Mouse (Mus musculus) embryonic facial prominence, embryonic 12.5 days (tissue): ENCODE measurements around the gene Gdf9. TPM values are rescaled to one million over a fixed set of nuclear protein-coding genes. Genes with fewer than 3 reads are reported as not detected.

Experiments
- ATAC-seq: fragments of 200-750 bp; cut with Nextera tagmentation; 2 replicates; pipeline ENCODE4 v1.8.0; 2017; ENCODE audit not compliant: insufficient number of reproducible peaks, insufficient read depth, low FRiP score, low TSS enrichment
- H3K27ac ChIP-seq: fragments of 300-500 bp; sonication (generic); 2 replicates; pipeline ENCODE4 v1.5.1; 2016; ENCODE audit warnings: mild to moderate bottlenecking
- H3K27me3 ChIP-seq: fragments of 300-500 bp; sonication (generic); 2 replicates; pipeline ENCODE4 v1.6.1; 2016; ENCODE audit warnings: mild to moderate bottlenecking, moderate library complexity
- H3K36me3 ChIP-seq: fragments of 300-500 bp; sonication (generic); 2 replicates; pipeline ENCODE4 v1.6.1; 2016; ENCODE audit warnings: mild to moderate bottlenecking
- H3K4me1 ChIP-seq: fragments of 300-500 bp; sonication (generic); 2 replicates; pipeline ENCODE4 v1.6.1; 2016
- H3K4me2 ChIP-seq: fragments of 300-500 bp; sonication (generic); replicated peaks from 2 replicates; pipeline ENCODE4 v1.6.1; 2016; ENCODE audit warnings: mild to moderate bottlenecking, moderate library complexity
- H3K4me3 ChIP-seq: fragments of 300-500 bp; sonication (generic); 2 replicates; pipeline ENCODE4 v1.5.1; 2016; ENCODE audit warnings: mild to moderate bottlenecking
- H3K9ac ChIP-seq: fragments of 300-500 bp; sonication (generic); 2 replicates; pipeline ENCODE4 v1.6.1; 2016; ENCODE audit warnings: mild to moderate bottlenecking, moderate library complexity
- H3K9me3 ChIP-seq: fragments of 300-500 bp; sonication (generic); 2 replicates; pipeline ENCODE4 v1.6.1; 2016; ENCODE audit warnings: mild to moderate bottlenecking, moderate library complexity
- WGBS: fragments of 180-500 bp; shearing (Covaris S2); methylation state at CpG from one replicate; pipeline ENCODE4 v1.1.7; 2016; 5-methylcytosine and 5-hydroxymethylcytosine counted together
- polyA plus RNA-seq: library from polyadenylated mRNA; unstranded; fragments of >200 nt; fragmentation: Nextera tagmentation; extraction: Ambion mirVana; gene quantifications from 2 replicates; pipeline ENCODE4 v1.2.1, GENCODE M21; 2016

Gene Gdf9
- polyA plus RNA-seq, 1 experiment from 2014 or later, result 1.8 TPM

DNA sequence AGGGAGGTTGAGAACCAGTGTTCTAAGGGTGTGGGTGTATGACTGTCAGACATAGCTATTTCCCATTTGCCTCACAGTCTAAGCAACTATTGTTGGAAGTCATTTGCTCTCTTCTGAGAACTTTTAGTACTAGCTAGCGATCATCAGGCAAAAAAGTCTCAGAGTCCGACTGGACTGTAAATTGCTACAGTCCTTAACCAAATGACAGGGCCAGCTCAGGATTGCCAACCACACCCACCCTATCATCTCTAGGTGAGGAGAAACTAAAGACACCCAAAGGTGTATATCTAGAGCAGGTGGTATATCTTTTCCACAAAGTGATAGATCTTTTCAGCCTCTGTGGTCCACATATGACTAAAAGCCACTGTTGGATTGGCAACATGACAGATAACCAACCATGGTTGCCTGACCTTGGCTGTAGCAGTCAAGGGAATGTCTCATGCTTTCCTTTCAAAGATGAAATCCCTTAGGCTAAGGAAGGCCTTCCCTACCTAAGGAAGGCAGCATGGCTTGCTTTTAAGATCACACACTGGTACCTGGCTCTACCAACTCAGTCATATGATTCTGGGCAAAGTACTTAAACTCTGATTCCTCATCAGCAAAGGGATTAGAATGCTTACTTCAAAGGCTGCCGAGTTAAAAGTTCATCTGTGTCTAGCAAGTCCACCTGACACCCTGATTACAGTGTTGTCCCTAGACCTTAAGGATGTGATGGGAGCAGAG is 2.7 kb upstream of the Gdf9 start:
- Histone ChIP-seq H3K4me1 (peaks cover 7% of the 10 kb centered on the region), H3K4me3 (no peak overlapping the region), H3K9me3 (no peaks in the 10 kb centered on the region), H3K27me3 (no peaks in the 10 kb centered on the region), H3K4me2 (no peak overlapping the region), H3K27ac (no peak overlapping the region), H3K9ac (no peak overlapping the region), H3K36me3 (peaks cover 8% of the 10 kb centered on the region)
- ATAC-seq, result no peak
- WGBS, result 89% methylated on average over 3 of the region's 3 CpGs

DNA sequence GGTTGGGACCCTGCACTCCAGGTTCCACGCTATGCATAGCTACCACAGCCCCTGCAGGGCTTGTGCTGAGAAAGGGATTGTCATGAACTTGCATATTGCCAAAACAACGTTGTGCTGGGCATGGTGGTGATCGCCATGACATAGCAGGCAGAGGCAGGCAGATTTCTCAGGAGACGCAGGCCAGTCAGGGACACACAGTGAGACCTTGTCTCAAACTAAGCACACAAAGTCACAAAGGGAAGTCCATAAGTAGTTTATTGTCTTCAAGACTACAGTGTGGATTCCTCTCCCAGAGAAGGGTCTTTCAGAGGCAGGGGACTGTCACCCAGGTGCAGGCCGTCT is 2.1 kb upstream of the Gdf9 start:
- Histone ChIP-seq H3K9ac (no peak overlapping the region), H3K4me3 (no peak overlapping the region), H3K27me3 (no peaks in the 10 kb centered on the region), H3K27ac (no peak overlapping the region), H3K4me1 (peaks cover 7% of the 10 kb centered on the region), H3K36me3 (peaks cover 8% of the 10 kb centered on the region), H3K4me2 (no peak overlapping the region), H3K9me3 (no peaks in the 10 kb centered on the region)
- 98% methylated on average over 5 of the region's 5 CpGs for WGBS
- no peak for ATAC-seq

DNA sequence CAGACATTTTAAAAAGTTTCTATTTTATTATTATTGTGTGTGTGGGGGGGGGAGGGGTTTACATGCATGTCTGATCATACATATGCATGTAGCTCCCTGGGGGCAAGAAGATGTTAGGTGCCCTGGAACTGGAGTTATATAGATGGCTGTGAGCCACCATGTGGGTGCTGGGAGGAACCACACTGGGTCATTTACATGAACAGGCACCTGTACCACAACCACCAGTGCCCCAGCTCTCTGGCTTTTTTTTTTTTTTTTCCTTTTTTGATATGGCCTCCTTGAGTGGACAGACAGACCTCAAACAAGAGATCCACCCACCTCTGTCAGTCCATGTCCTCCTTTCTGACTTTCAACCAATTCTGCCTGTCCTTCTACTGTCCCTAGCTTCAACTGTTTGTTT is 1.6 kb upstream of the Gdf9 start:
- Histone ChIP-seq H3K9me3 (no peaks in the 10 kb centered on the region), H3K4me2 (peak overlapping the region; percentile 83), H3K27ac (no peak overlapping the region), H3K4me1 (peaks cover 7% of the 10 kb centered on the region), H3K27me3 (no peaks in the 10 kb centered on the region), H3K4me3 (0 out of 2 replicates have a peak overlapping the region, but pooled peaks have one; percentile 83), H3K9ac (no peak overlapping the region), H3K36me3 (peaks cover 8% of the 10 kb centered on the region)
- no peak for ATAC-seq

DNA sequence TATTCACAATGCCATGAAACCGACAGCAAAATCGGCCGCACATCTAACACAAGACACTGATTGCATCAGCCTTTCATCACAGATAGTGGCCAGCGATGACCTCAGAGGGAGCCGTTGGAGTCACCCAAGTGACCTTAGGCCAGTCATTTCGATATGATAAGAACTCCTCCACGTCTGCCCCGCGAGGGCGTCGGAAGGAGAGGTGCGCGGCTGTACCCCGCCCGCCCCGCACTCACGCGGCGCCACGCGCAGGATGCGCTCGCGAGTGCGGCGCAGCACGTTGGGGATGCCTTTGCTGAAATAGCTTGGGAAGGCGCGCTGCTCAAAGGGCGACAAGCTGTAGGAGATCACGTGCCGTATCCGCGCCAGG is 538 bp upstream of the Gdf9 start:
- no peaks in the 10 kb centered on the region for H3K9me3 ChIP-seq
- H3K9ac ChIP-seq, result peak overlapping the region; percentile 92
- H3K4me2 ChIP-seq, result peak overlapping the region; percentile 83
- WGBS, result under 1% methylated on average over 34 of the region's 34 CpGs
- ATAC-seq, result no peak
- H3K4me3 ChIP-seq, result peak overlapping the region; percentile 83
- H3K36me3 ChIP-seq, result peaks cover 8% of the 10 kb centered on the region
- peaks cover 7% of the 10 kb centered on the region for H3K4me1 ChIP-seq
- peak overlapping the region; percentile 67 for H3K27ac ChIP-seq
- H3K27me3 ChIP-seq, result no peaks in the 10 kb centered on the region

DNA sequence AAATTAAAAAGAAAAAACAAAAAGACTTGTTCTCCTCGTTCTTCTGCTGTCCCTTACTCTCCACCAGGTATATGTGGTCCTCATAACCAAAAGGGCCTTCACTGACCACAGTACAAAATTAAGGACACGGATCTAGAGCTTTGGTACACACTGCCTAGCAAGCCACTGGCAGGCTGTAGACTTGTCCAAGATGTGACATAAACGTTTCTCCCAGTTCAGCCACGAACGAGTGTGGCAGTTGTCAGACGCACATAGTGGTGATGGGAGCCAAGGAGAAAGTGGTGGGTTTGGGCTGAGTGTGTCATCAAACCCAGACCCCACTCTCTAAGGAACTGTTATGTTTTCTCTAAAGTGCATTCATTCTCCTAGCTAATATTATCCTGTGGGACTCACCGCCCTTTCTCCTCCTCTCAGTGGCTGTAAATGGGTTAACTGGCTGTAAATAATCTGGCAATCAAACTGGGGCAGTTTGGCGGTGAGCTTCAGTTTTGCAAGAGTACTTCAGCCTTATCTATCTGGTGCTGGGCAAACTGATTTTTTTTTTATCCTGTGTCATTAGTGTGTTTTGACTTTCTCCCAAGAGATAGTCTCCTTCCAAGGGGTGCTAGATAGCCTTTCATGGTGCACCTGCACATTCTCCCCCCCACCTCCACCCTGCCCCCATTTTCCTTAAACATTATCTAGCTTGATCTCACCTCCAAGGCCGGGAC is 679 bp downstream of the Gdf9 start:
- Histone ChIP-seq H3K27ac (peak overlapping the region; percentile 14; the same call in 1 of the 2 replicates), H3K9me3 (no peaks in the 10 kb centered on the region), H3K4me3 (peak overlapping the region; percentile 83), H3K36me3 (peaks cover 8% of the 10 kb centered on the region), H3K27me3 (no peaks in the 10 kb centered on the region), H3K4me1 (peaks cover 7% of the 10 kb centered on the region), H3K4me2 (peak overlapping the region; percentile 83), H3K9ac (no peak overlapping the region)
- 19% methylated on average over 9 of the region's 9 CpGs for WGBS
- ATAC-seq, result no peak; the same call in none of the 2 replicates

DNA sequence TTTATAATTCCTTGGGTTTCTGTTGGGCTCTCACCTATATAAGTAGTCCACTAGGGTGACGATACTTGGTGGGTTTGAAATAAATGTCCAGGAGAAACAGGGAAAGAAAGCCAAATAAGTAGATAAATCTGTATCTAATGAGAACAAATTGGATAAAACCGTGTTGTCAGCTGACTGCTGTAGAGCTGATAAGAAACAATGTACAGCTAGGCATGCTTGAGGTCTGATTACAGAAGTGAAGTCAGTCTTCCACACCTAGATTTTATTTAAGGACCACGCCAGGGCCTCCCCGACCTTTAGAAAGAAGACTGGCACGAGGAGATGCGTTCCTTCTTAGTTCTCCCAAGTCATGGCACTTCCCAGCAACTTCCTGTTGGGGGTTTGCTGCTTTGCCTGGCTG is 2.2 kb downstream of the Gdf9 start:
- H3K9me3 ChIP-seq, result no peaks in the 10 kb centered on the region
- no peak overlapping the region for H3K27ac ChIP-seq
- peaks cover 8% of the 10 kb centered on the region for H3K36me3 ChIP-seq
- H3K27me3 ChIP-seq, result no peaks in the 10 kb centered on the region
- H3K4me1 ChIP-seq, result peaks cover 7% of the 10 kb centered on the region
- 69% methylated on average over 6 of the region's 6 CpGs for WGBS
- H3K4me3 ChIP-seq, result no peak overlapping the region
- no peak overlapping the region for H3K4me2 ChIP-seq
- no peak for ATAC-seq
- H3K9ac ChIP-seq, result no peak overlapping the region

DNA sequence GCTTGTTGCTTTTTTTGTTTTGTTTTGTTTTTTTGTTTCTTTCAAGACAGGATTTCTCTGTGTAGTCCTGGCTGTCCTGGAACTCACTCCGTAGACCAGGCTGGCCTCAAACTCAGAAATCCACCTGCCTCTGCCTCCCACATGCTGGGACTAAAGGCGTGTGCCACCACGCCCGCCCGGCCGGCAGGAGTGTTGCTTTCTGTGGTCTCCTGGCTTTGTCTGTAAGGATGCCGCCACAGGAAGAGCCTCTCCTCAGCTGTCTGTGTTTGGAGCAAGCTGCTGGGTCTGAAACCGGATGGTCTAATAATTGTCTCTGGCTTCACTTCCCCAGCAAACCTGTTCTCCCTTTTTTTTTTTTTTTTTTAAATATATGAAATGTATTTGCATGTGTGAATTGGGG is 4.7 kb downstream of the Gdf9 start:
- no peaks in the 10 kb centered on the region for H3K4me1 ChIP-seq
- H3K4me2 ChIP-seq, result no peak overlapping the region
- H3K9me3 ChIP-seq, result no peaks in the 10 kb centered on the region
- H3K36me3 ChIP-seq, result no peaks in the 10 kb centered on the region
- ATAC-seq, result no peak
- no peak overlapping the region for H3K27ac ChIP-seq
- no peak overlapping the region for H3K4me3 ChIP-seq
- H3K9ac ChIP-seq, result no peak overlapping the region
- 83% methylated on average over 8 of the region's 8 CpGs for WGBS
- no peaks in the 10 kb centered on the region for H3K27me3 ChIP-seq

DNA sequence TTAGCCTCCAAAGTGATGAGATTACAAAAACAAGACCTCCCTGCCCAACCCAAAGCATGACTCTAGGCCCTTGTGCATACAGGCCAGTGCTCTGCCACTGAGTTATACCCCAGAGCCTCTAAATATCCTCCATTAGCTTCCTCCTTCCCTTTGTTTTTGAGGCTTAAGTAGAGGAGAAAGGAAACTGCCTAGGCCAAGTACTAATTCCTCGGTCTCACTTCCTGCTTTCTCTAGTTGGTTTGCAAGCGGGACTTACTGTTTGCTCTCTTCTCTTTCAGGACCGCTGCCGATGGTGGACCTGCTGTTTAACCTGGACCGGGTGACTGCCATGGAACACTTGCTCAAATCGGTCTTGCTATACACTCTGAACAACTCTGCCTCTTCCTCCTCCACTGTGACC is 5.5 kb downstream of the Gdf9 start:
- Histone ChIP-seq H3K27me3 (no peaks in the 10 kb centered on the region), H3K9ac (no peak overlapping the region), H3K4me1 (no peaks in the 10 kb centered on the region), H3K4me2 (no peak overlapping the region), H3K9me3 (no peaks in the 10 kb centered on the region), H3K4me3 (no peak overlapping the region), H3K27ac (no peak overlapping the region), H3K36me3 (no peaks in the 10 kb centered on the region)
- no peak for ATAC-seq
- WGBS, result 89% methylated on average over 6 of the region's 6 CpGs

DNA sequence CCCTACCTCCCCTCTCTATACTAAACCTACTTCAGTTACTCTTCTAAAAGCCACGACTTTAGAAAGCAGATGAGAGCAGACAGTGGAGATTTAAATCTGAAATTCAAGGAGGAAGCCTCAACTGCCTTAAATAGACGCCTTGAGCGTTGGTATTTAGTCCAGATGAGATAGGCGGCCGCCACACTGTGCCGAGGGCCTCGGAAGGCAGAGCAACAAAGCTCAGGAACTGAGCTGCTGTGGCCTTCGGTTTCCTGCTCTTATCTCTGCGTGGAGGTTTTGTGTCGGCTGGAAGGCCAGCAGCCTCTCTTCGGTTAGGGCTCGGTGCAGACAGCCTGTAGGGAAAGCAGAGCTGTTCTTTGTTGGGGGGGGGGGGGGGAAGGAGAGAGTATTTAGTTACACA is 11.1 kb downstream of the Gdf9 start:
- no peak overlapping the region for H3K4me2 ChIP-seq
- H3K36me3 ChIP-seq, result no peaks in the 10 kb centered on the region
- no peaks in the 10 kb centered on the region for H3K4me1 ChIP-seq
- no peaks in the 10 kb centered on the region for H3K27me3 ChIP-seq
- no peaks in the 10 kb centered on the region for H3K9me3 ChIP-seq
- no peak overlapping the region for H3K4me3 ChIP-seq
- H3K9ac ChIP-seq, result no peak overlapping the region
- 0 out of 2 replicates have a peak overlapping the region, but pooled peaks have one; percentile 37 for H3K27ac ChIP-seq
- WGBS, result 28% methylated on average over 12 of the region's 12 CpGs
- no peak for ATAC-seq

DNA sequence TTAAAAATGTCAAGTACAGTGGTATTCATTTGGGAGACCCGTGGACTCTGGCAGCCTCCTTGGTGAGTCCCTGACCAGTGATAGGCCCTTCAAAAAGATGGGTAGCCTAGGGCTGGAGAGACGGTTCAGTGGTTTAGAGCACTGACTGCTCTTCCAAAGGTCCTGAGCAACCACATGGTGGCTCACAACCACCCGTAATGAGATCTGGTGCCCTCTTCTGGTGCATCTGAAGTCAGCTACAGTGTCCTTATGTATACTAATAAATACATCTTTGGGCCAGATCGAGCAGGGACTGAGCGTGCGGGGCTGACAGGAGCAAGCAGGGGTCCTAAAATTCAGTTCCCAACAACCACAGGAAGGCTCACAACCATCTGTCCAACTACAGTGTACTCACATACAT is 13.0 kb downstream of the Gdf9 start:
- 36% methylated on average over 6 of the region's 6 CpGs for WGBS
- no peak for ATAC-seq
- Histone ChIP-seq H3K4me3 (no peak overlapping the region), H3K4me2 (no peak overlapping the region), H3K27ac (no peak overlapping the region), H3K36me3 (no peaks in the 10 kb centered on the region), H3K9ac (no peak overlapping the region), H3K9me3 (no peaks in the 10 kb centered on the region), H3K27me3 (no peaks in the 10 kb centered on the region), H3K4me1 (no peaks in the 10 kb centered on the region)

DNA sequence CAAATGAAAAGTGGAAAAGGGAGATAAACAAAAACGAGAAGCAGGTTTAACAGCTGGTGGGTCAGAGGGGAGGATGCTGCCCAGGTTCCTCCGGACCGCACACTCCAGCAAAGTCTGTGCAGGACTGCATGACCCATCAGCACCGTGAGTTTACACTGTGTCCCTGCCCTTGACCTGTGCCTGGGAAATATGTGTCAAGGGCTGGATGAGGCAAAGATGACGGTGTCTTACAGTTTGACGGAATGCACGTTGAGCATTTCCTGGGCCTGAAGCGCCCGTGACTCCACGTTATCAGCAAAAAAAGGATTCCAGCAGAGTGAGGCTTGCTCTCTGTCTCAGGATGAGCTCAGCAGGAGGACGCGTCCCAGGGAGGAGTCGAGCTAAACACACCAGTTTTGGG is 14.7 kb downstream of the Gdf9 start:
- Histone ChIP-seq H3K36me3 (no peaks in the 10 kb centered on the region), H3K9ac (no peak overlapping the region), H3K27ac (no peak overlapping the region), H3K4me2 (no peak overlapping the region), H3K4me3 (no peak overlapping the region), H3K4me1 (no peaks in the 10 kb centered on the region), H3K27me3 (no peaks in the 10 kb centered on the region), H3K9me3 (no peaks in the 10 kb centered on the region)
- no peak for ATAC-seq
- WGBS, result 56% methylated on average over 13 of the region's 13 CpGs

DNA sequence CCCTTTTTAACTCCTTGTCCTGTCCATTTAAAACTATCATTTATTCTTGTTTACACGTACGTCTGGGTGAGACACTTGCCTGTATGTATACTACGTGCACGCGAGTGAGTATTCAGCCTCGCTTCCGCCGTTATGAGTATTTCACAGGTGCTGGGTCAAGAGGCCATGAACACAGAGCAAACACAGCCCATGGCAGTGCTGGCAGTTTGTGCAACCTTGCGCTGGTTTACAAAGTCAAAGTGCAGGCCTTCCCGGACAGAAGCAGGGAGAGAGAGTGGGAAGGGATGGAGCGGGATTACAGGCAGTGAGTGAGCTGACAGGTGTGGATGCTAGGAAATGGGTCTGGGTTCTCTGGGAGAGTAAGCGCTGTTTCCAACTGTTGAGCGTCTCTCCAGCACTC is 15.4 kb downstream of the Gdf9 start:
- no peaks in the 10 kb centered on the region for H3K27me3 ChIP-seq

More for the DNA sequence above, 15.4 kb downstream of the Gdf9 start:
- Histone ChIP-seq H3K27ac (no peak overlapping the region), H3K9me3 (no peaks in the 10 kb centered on the region), H3K4me1 (no peaks in the 10 kb centered on the region), H3K4me3 (no peak overlapping the region), H3K36me3 (no peaks in the 10 kb centered on the region), H3K9ac (no peak overlapping the region), H3K4me2 (no peak overlapping the region)
- no peak for ATAC-seq
- 84% methylated on average over 13 of the region's 13 CpGs for WGBS
